Mouse (Mus musculus) hindbrain, embryonic 16.5 days (tissue): ENCODE measurements around the gene Tpp2. TPM values are rescaled to one million over a fixed set of nuclear protein-coding genes. Genes with fewer than 3 reads are reported as not detected.

Experiments
- ATAC-seq: fragments of 200-750 bp; cut with Nextera tagmentation; 2 replicates; pipeline ENCODE4 v1.8.0; 2017; ENCODE audit warnings: moderate TSS enrichment, moderate library complexity
- H3K27ac ChIP-seq: fragments of 300-500 bp; sonication (generic); 2 replicates; pipeline ENCODE4 v1.5.1; 2014; ENCODE audit warnings: low read depth, mild to moderate bottlenecking, control low read depth, low read length, moderate library complexity
- H3K27me3 ChIP-seq: fragments of 300-500 bp; sonication (generic); replicated peaks from 2 replicates; pipeline ENCODE4 v1.6.1; 2014; ENCODE audit warnings: low read length; ENCODE audit not compliant: control insufficient read depth, insufficient read depth
- H3K36me3 ChIP-seq: fragments of 300-500 bp; sonication (generic); 2 replicates; pipeline ENCODE4 v1.6.1; 2014; ENCODE audit warnings: mild to moderate bottlenecking, low read length, moderate library complexity, mixed read lengths; ENCODE audit not compliant: control insufficient read depth, insufficient read depth
- H3K4me1 ChIP-seq: fragments of 300-500 bp; sonication (generic); 2 replicates; pipeline ENCODE4 v1.6.1; 2014; ENCODE audit warnings: low read depth, low read length; ENCODE audit not compliant: control insufficient read depth, insufficient read depth
- H3K4me2 ChIP-seq: fragments of 300-500 bp; sonication (generic); 2 replicates; pipeline ENCODE4 v1.6.1; 2014; ENCODE audit warnings: mild to moderate bottlenecking, low read length, control low read depth, moderate library complexity
- H3K4me3 ChIP-seq: fragments of 300-500 bp; sonication (generic); 2 replicates; pipeline ENCODE4 v1.5.1; 2014; ENCODE audit warnings: mild to moderate bottlenecking, low read length, control low read depth, moderate library complexity
- H3K9ac ChIP-seq: fragments of 300-500 bp; sonication (generic); 2 replicates; pipeline ENCODE4 v1.6.1; 2014; ENCODE audit warnings: low read depth, mild to moderate bottlenecking, control low read depth, low read length, moderate library complexity
- H3K9me3 ChIP-seq: fragments of 300-500 bp; sonication (generic); 2 replicates; pipeline ENCODE4 v1.6.1; 2014; ENCODE audit warnings: mild to moderate bottlenecking, low read length, moderate library complexity; ENCODE audit not compliant: control insufficient read depth
- WGBS: fragments of 180-500 bp; shearing (Covaris S2); extraction: QIAGEN DNeasy Blood & Tissue Kit; methylation state at CpG from one replicate; pipeline ENCODE4 v1.1.7; 2014; 5-methylcytosine and 5-hydroxymethylcytosine counted together
- polyA plus RNA-seq: library from polyadenylated mRNA; unstranded; fragments of >200 nt; fragmentation: Nextera tagmentation; extraction: Ambion mirVana; gene quantifications from 2 replicates; pipeline ENCODE4 v1.2.1, GENCODE M21; 2015

Gene Tpp2
- polyA plus RNA-seq, 1 experiment from 2014 or later: 55.1 TPM

DNA sequence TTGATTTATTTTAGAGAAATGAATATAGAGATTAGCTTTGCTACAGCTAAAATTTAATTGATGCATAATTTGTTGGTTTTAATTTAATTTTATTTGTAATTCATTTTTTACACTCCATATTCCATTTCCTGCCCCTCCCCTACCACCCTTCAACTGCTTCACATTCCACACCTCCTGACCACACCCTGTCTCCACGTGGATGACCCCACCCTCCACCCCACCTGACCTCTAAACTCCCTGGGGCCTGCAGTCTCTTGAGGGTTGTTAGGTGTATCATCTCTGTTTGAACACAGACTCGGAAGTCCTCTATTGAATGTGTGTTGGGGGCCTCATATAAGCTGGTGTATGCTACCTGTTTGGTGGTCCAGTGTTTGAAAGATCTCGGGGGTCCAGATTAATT lies 37.6 kb downstream of the Tpp2 start:
- Histone ChIP-seq H3K27me3 (no peaks in the 10 kb centered on the region), H3K4me1 (no peaks in the 10 kb centered on the region), H3K4me2 (no peak overlapping the region), H3K4me3 (no peak overlapping the region), H3K9ac (no peak overlapping the region), H3K27ac (no peak overlapping the region), H3K36me3 (peaks cover 14% of the 10 kb centered on the region; the same call in 1 of the 2 replicates), H3K9me3 (no peaks in the 10 kb centered on the region)
- WGBS: 81% methylated on average over 3 of the region's 3 CpGs
- no peak for ATAC-seq

DNA sequence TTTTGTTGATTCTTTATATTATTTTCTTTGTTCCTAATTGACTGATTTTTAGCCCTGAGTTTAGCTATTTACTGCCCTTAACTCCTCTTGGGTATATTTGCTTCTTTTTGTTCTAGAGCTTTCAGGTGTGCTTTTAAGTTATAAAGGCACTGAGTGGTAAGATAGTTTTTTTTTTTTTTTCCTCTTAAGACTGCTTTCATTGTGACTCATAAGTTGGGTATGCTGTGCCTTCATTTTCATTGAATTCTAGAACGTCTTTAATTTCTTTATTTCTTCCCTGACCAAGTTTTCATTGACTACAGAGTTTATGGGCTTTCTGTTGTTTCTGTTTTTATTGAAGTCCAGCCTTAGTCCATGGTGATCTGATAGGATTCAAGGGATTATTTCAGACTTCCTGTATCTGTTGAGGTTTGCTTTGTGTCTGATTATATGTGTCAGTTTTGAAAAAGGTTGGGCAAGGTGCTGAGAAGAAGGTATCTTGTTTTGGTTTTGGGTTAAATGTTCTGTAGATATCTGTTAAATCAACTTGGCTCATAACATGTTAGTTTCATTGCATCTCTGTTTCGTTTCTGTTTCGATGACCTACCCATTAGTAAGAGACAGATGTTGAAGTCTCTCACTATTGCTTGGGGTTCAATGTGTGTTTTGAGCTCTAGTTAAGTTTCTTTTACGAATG lies 63.6 kb downstream of the Tpp2 start:
- H3K9me3 ChIP-seq: no peaks in the 10 kb centered on the region
- H3K9ac ChIP-seq: no peak overlapping the region
- no peaks in the 10 kb centered on the region for H3K4me1 ChIP-seq
- H3K27ac ChIP-seq: no peak overlapping the region
- no peak overlapping the region for H3K4me2 ChIP-seq
- no peak for ATAC-seq
- no peak overlapping the region for H3K4me3 ChIP-seq
- no peaks in the 10 kb centered on the region for H3K27me3 ChIP-seq
- peaks cover 26% of the 10 kb centered on the region for H3K36me3 ChIP-seq
- WGBS: 98% methylated on average over 4 of the region's 4 CpGs

DNA sequence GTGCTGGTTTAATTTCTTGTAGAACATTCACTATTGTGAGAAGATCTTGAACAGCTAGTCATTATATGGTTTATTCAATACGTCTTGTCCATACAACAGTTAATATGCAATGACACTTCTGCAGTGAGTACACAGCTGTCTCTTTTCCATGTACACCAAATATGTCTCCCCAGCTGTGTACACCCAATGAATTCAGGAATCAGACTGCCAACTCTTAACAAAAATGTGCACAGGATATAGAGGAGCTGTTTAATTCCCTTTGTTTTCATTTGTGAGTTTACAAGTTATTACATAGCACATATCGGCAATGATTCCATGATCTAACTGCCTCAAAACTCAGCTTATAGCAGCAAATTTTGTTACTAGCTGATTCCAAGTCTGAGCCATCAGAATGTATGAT lies 71.1 kb downstream of the Tpp2 start:
- H3K9ac ChIP-seq: no peak overlapping the region
- no peaks in the 10 kb centered on the region for H3K4me1 ChIP-seq
- H3K9me3 ChIP-seq: no peaks in the 10 kb centered on the region
- no peak for ATAC-seq
- no peaks in the 10 kb centered on the region for H3K27me3 ChIP-seq
- WGBS: 96% methylated on average over 2 of the region's 2 CpGs
- H3K4me2 ChIP-seq: no peak overlapping the region
- no peak overlapping the region for H3K4me3 ChIP-seq
- no peak overlapping the region for H3K27ac ChIP-seq
- H3K36me3 ChIP-seq: peaks cover 3% of the 10 kb centered on the region; the same call in 1 of the 2 replicates

DNA sequence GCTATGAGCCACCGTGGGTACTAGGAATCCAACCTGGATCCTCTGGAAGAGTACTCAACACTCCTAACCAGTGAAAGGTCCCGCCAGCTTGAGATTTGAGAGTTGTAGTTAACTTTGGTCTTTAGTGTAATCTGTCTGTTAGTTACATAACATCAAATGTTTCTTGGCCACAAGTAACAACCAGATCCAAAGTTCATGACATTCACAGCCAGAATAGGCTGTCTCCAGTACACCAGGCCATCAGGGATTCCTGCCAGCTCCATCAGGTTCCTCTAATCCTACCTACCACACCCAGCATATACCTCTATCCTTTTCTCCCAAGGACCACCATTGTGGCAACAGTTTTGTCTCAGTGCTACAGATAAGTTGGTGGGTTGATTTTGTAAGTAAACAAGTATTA lies 82.1 kb downstream of the Tpp2 start:
- Histone ChIP-seq H3K4me1 (no peaks in the 10 kb centered on the region), H3K27ac (no peak overlapping the region), H3K27me3 (no peaks in the 10 kb centered on the region), H3K9me3 (no peaks in the 10 kb centered on the region), H3K4me3 (no peak overlapping the region), H3K4me2 (no peak overlapping the region), H3K9ac (no peak overlapping the region), H3K36me3 (no peaks in the 10 kb centered on the region)
- 94% methylated on average over 2 of the region's 2 CpGs for WGBS
- no peak for ATAC-seq

DNA sequence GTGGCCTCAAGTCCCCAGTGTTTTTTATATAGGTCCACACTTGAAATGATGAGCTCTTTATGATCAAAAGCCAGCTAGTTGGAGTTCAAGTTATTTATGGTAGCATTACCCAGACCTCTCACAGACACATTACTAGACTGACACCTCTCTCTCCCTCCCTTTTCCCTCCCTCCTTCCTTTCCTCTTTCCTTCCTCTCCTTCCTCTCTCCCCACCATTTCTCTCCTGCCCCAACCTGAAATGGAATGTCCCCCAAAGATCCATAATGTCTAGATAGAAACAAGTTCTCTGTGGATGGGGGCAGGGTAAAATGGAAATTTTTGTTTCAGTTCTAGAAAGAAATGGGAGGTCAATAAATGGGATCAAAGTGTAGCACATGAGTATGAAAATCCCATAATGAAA lies 86.5 kb downstream of the Tpp2 start, which contains the start of gene Mettl21c:
Gene Mettl21c (minus strand): TSS at position 101 of the 400 bp plus-strand sequence.
- no peak within 1 kb of the TSS for H3K4me2 ChIP-seq
- H3K36me3 ChIP-seq: no peaks in the 10 kb centered on the region
- ATAC-seq: no peak
- H3K27me3 ChIP-seq: no peaks in the 10 kb centered on the region
- no peaks in the 10 kb centered on the region for H3K4me1 ChIP-seq
- no peak within 1 kb of the TSS for H3K4me3 ChIP-seq
- no peak within 1 kb of the TSS for H3K27ac ChIP-seq
- no peak within 1 kb of the TSS for H3K9ac ChIP-seq
- H3K9me3 ChIP-seq: no peaks in the 10 kb centered on the region

DNA sequence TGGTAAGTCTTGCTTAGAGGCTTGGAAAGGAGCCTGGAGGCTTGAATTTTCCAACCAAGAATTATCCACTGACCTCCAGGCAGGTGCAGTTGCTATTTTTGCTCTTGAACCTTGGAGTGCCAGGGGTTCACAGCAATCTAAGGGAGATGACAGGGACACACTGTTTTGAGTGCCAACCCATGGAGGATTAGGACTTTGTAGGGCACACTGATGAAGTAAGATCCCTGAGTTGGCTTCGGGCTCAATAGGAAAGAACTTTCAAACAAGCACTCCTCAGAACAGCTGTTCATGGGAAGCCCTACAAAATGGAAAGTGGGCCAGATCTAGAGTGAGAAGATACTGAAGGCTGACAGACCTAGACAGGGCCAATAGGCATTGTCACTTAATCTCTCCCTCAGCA lies 89.2 kb downstream of the Tpp2 start:
- Histone ChIP-seq H3K9ac (no peak overlapping the region), H3K36me3 (no peaks in the 10 kb centered on the region), H3K4me2 (no peak overlapping the region), H3K4me1 (no peaks in the 10 kb centered on the region), H3K27ac (no peak overlapping the region), H3K9me3 (no peaks in the 10 kb centered on the region), H3K4me3 (no peak overlapping the region), H3K27me3 (no peaks in the 10 kb centered on the region)
- 96% methylated on average over 1 of the region's 1 CpGs for WGBS
- ATAC-seq: no peak

DNA sequence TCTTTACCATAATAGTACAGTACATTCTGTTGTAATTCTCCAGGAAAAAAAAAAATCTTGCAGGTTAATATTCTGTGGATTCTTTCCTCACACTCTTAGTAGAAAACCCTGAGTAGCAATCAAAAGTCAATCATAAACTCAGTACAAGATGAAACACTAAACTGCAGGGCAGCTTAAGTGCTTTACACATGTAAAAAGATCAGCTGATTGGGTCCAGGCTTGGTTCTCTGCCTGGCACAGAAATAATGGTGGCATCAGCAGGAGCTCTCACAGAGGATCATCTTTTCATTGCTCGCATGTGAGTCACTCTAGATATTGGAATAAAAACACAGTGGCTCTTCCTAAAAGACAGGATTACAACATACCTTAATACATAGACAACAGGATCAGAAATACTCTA lies 94.2 kb downstream of the Tpp2 start:
- Histone ChIP-seq H3K27me3 (no peaks in the 10 kb centered on the region), H3K4me3 (no peak overlapping the region), H3K27ac (no peak overlapping the region), H3K9ac (no peak overlapping the region), H3K4me1 (no peaks in the 10 kb centered on the region), H3K4me2 (no peak overlapping the region), H3K9me3 (no peaks in the 10 kb centered on the region), H3K36me3 (no peaks in the 10 kb centered on the region)
- WGBS: 81% methylated on average over 1 of the region's 1 CpGs
- ATAC-seq: no peak

DNA sequence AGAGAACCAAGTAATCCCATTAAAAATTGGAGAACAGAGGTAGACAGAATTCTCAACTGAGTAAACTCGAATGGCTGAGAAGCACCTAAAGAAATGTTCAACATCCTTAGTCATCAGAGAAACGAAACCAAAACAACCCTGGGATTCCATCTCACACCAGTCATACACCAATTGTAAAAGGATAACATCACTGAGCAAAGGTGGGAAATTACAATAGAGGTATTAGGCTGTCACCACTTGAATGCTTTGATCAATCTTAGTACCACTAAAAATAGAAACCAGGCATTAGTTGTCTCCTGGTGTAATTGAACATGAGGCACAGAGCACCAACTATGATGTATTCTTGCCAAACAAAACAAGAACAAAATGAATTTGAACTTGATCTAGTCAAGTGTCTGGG lies 98.8 kb downstream of the Tpp2 start:
- Histone ChIP-seq H3K27me3 (no peaks in the 10 kb centered on the region), H3K4me2 (no peak overlapping the region), H3K4me1 (no peaks in the 10 kb centered on the region), H3K9me3 (no peaks in the 10 kb centered on the region), H3K9ac (no peak overlapping the region), H3K36me3 (no peaks in the 10 kb centered on the region), H3K27ac (no peak overlapping the region), H3K4me3 (no peak overlapping the region)
- WGBS: 73% methylated on average over 2 of the region's 2 CpGs
- no peak for ATAC-seq

DNA sequence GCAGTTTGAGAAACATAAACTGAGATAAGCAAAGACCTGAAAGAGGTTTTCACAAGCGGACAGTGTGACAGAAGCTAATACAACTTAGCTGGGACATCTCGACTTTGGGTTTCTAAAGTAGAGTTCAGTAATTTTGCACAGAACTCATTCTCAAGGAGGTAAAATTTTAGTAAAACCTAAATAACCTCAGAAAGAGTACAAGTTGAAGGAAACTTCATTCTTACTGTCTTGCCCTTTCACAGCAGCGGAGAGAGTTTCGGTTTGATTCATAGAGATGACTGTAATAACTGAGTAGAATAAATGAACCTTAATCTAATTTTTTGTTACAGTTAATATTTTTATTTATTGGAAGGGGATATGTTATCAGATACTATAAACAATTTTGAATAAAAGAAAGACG lies 99.5 kb downstream of the Tpp2 start:
- Histone ChIP-seq H3K4me2 (no peak overlapping the region), H3K27ac (no peak overlapping the region), H3K27me3 (no peaks in the 10 kb centered on the region), H3K9me3 (no peaks in the 10 kb centered on the region), H3K9ac (no peak overlapping the region), H3K36me3 (no peaks in the 10 kb centered on the region), H3K4me1 (no peaks in the 10 kb centered on the region), H3K4me3 (no peak overlapping the region)
- no peak for ATAC-seq
- WGBS: 93% methylated on average over 5 of the region's 5 CpGs
